Mouse (Mus musculus) gastrocnemius, postnatal 14 days (tissue): ENCODE results near the gene Rtl8b. TPM values are rescaled to one million over a fixed set of nuclear protein-coding genes. Genes with fewer than 3 reads are reported as not detected.
"Not testable (repeated sequence)": the region's sequence is repeated elsewhere in the genome, so short reads cannot be mapped to it uniquely, and the experiment has no call there.

Source experiments
- DNase-seq: peaks from one replicate; pipeline ENCODE4 v3.0.0; 2021; ENCODE audit warnings: mixed read lengths
- intact Hi-C: fragments of 180-260 bp; cut with DNase I; formaldehyde crosslinking; loops from one replicate; pipeline ENCODE4 v1.15.1; 2025; ENCODE audit warnings: low total_unique reads
- long read RNA-seq, 2 experiments: library from polyadenylated mRNA; stranded (forward); transcript quantifications; one replicate each; pipeline ENCODE4 v2.0.0; 2021
- total RNA-seq, 2 experiments: library from RNA; stranded (reverse); gene quantifications; 2 replicates each; pipeline ENCODE4 v1.2.3; 2021

Rtl8b gene
- 100 to 1,000 TPM in 1 of 2 experiments, 10 to 100 TPM in 1; 88.7 to 100 TPM for total RNA-seq
- long read RNA-seq, experiment 1, transcript Rtl8b-201 (1 exons, 1,232 nt): major isoform, 42 of 43 reads
- long read RNA-seq, experiment 1, partial matches to known transcripts: 0 of 43 reads
- long read RNA-seq, experiment 1, other reads (novel, unspliced or antisense): 1 of 43 reads
- long read RNA-seq, experiment 2, transcript Rtl8b-201 (1 exons, 1,232 nt): major isoform, 50 of 50 reads
- long read RNA-seq, experiment 2, partial matches to known transcripts: 0 of 50 reads
- long read RNA-seq, experiment 2, other reads (novel, unspliced or antisense): 0 of 50 reads

GRCm38 (mm10) chrX:53670294-53670693 lies at the start of gene Rtl8b:
TSS of gene Rtl8b (minus strand) at chrX:53670408.
- DNase-seq: peak; percentile 82
- intact Hi-C loops: no loop called here

GRCm38 (mm10) chrX:53716323-53717182 lies 46.3 kb upstream of the Rtl8b start:
- intact Hi-C loops: no loop called here

GRCm38 (mm10) chrX:53715942-53716322 lies 45.7 kb upstream of the Rtl8b start:
- no peak for DNase-seq
- intact Hi-C loops: no loop called here

More at GRCm38 (mm10) chrX:53716323-53717182, 46.3 kb upstream of the Rtl8b start:
- DNase-seq: peak; percentile 25

GRCm38 (mm10) chrX:53702673-53703072 lies 32.5 kb upstream of the Rtl8b start:
- intact Hi-C loops: no loop called here
- DNase-seq: no peak

GRCm38 (mm10) chrX:53699225-53699624 lies 29.0 kb upstream of the Rtl8b start:
- intact Hi-C loops: no loop called here

GRCm38 (mm10) chrX:53694008-53694777 lies 24.0 kb upstream of the Rtl8b start:
- intact Hi-C loops: no loop called here
- DNase-seq: no peak

More at GRCm38 (mm10) chrX:53699225-53699624, 29.0 kb upstream of the Rtl8b start:
- DNase-seq: no peak

- DNase-seq: no peak
- intact Hi-C loops: no loop called here
These were observed 22.9 kb upstream of the Rtl8b start for GRCm38 (mm10) chrX:53693141-53693540.

- DNase-seq: no peak
- intact Hi-C loops: no loop called here
These were observed 21.9 kb upstream of the Rtl8b start for GRCm38 (mm10) chrX:53692065-53692464.

GRCm38 (mm10) chrX:53684676-53685075 lies 14.5 kb upstream of the Rtl8b start:
- intact Hi-C loops: not testable (repeated sequence)

GRCm38 (mm10) chrX:53682650-53683049 lies 12.4 kb upstream of the Rtl8b start:
- intact Hi-C loops, DNase-seq: not testable (repeated sequence)

More at GRCm38 (mm10) chrX:53684676-53685075, 14.5 kb upstream of the Rtl8b start:
- DNase-seq: not testable (repeated sequence)

GRCm38 (mm10) chrX:53676943-53677342 lies 6.7 kb upstream of the Rtl8b start:
- intact Hi-C loops: not testable (repeated sequence)
- peak; percentile 38 for DNase-seq

GRCm38 (mm10) chrX:53670696-53671095 lies 488 bp upstream of the Rtl8b start:
- intact Hi-C loops, DNase-seq: not testable (repeated sequence)

GRCm38 (mm10) chrX:53669557-53670270 lies 494 bp downstream of the Rtl8b start:
- intact Hi-C loops, DNase-seq: not testable (repeated sequence)

GRCm38 (mm10) chrX:53652917-53653316 lies 17.3 kb downstream of the Rtl8b start:
- DNase-seq, intact Hi-C loops: not testable (repeated sequence)

- intact Hi-C loops: no loop called here
- no peak for DNase-seq
These were observed 24.3 kb downstream of the Rtl8b start for GRCm38 (mm10) chrX:53645885-53646284.

GRCm38 (mm10) chrX:53642980-53643961 lies 26.9 kb downstream of the Rtl8b start, which contains the start of gene Rtl8a:
TSS of gene Rtl8a (minus strand) at chrX:53643682.
- intact Hi-C loops: not testable (repeated sequence)

GRCm38 (mm10) chrX:53642604-53642979 lies 27.6 kb downstream of the Rtl8b start:
- intact Hi-C loops, DNase-seq: not testable (repeated sequence)

More at GRCm38 (mm10) chrX:53642980-53643961, 26.9 kb downstream of the Rtl8b start, which contains the start of gene Rtl8a:
- peak; percentile 70 for DNase-seq

- DNase-seq, intact Hi-C loops: not testable (repeated sequence)
These were observed 32.1 kb downstream of the Rtl8b start for GRCm38 (mm10) chrX:53638107-53638506.
